Mouse (Mus musculus) erythroblast, embryonic 14.5 days (primary cell): ENCODE measurements at regions not wholly inside any gene's neighbourhood (a gene's known extent, or its start where the extent isn't known, plus 50 kb on each side); places are given as distances from the start of the nearest gene placed in this dataset.

Experiments
- GATA1 ChIP-seq: IDR thresholded peaks from 2 replicates; pipeline ENCODE4 v1.6.1; 2012; ENCODE audit warnings: low read length, inconsistent platforms, mixed read lengths
- TAL1 ChIP-seq: IDR thresholded peaks from 3 replicates; pipeline ENCODE4 v1.6.1; 2012; ENCODE audit warnings: low read length, inconsistent platforms, mixed read lengths

- no peak for TF ChIP-seq GATA1
- TF ChIP-seq TAL1, result no peak
Measured at GRCm38 (mm10) chr12:29297984-29298383, 230.2 kb upstream of the Myt1l start.
